Mouse (Mus musculus) heart, postnatal 10 days (tissue): ENCODE data around the gene Tmem33. TPM values are rescaled to one million over a fixed set of nuclear protein-coding genes. Genes with fewer than 3 reads are reported as not detected.

ENCODE experiments used
- DNase-seq, 2 experiments: peaks; one replicate each; pipeline ENCODE4 v3.0.0; 2021
- intact Hi-C: fragments of 180-260 bp; cut with DNase I; formaldehyde crosslinking; loops from one replicate; pipeline ENCODE4 v1.15.1; 2025
- total RNA-seq, 2 experiments: library from RNA; stranded (reverse); gene quantifications; 2 replicates each; pipeline ENCODE4 v1.2.3; 2021

Tmem33 gene
- 10 to 100 TPM; 40.1 to 46.0 TPM for total RNA-seq

- intact Hi-C loops, result loop anchor here (2.0 kb wide), 1 partner anchor 46 kb away; the partner anchor contains the start of gene Slc30a9
- peak; percentile 95 to 96 for DNase-seq
Measured at GRCm38 (mm10) chr5:67260531-67261371, at the start of gene Tmem33. Gene Tmem33, plus strand, starts transcription at chr5:67260565.

- intact Hi-C loops, result no loop called here
- DNase-seq, result no peak
Measured at GRCm38 (mm10) chr5:67213168-67213567, 47.2 kb upstream of the Tmem33 start.

GRCm38 (mm10) chr5:67215121-67216030 lies 45.0 kb upstream of the Tmem33 start:
- intact Hi-C loops, result no loop called here
- no peak for DNase-seq

GRCm38 (mm10) chr5:67216031-67216778 lies 44.2 kb upstream of the Tmem33 start:
- intact Hi-C loops, result no loop called here
- DNase-seq, result no peak

- intact Hi-C loops, result no loop called here
Measured at GRCm38 (mm10) chr5:67216779-67217095, 43.6 kb upstream of the Tmem33 start.

GRCm38 (mm10) chr5:67221901-67222300 lies 38.5 kb upstream of the Tmem33 start:
- intact Hi-C loops, result loop anchor here (2.0 kb wide), 1 partner anchor 123 kb away; the partner anchor contains the start of gene Phox2b
- no peak for DNase-seq

More at GRCm38 (mm10) chr5:67216779-67217095, 43.6 kb upstream of the Tmem33 start:
- no peak for DNase-seq

- peak in 1 of 2 experiments; percentile 16 for DNase-seq
- intact Hi-C loops, result loop anchor here (2.0 kb wide), 1 partner anchor 124 kb away; the partner anchor contains the start of gene Phox2b
Measured at GRCm38 (mm10) chr5:67222440-67223390, 37.6 kb upstream of the Tmem33 start.

GRCm38 (mm10) chr5:67223391-67224121 lies 36.8 kb upstream of the Tmem33 start:
- intact Hi-C loops, result loop anchor here (2.0 kb wide), 1 partner anchor 125 kb away; the partner anchor contains the start of gene Phox2b
- DNase-seq, result no peak

- no peak for DNase-seq
- intact Hi-C loops, result no loop called here
Measured at GRCm38 (mm10) chr5:67224122-67224502, 36.3 kb upstream of the Tmem33 start.

GRCm38 (mm10) chr5:67225758-67226157 lies 34.6 kb upstream of the Tmem33 start:
- no peak for DNase-seq
- intact Hi-C loops, result no loop called here

GRCm38 (mm10) chr5:67227261-67227660 lies 33.1 kb upstream of the Tmem33 start:
- no peak for DNase-seq
- intact Hi-C loops, result no loop called here

- intact Hi-C loops, result loop anchor here (2.0 kb wide), 1 partner anchor 133 kb away; no protein-coding TSS in a partner anchor
- DNase-seq, result no peak
Measured at GRCm38 (mm10) chr5:67227682-67228444, 32.5 kb upstream of the Tmem33 start.

GRCm38 (mm10) chr5:67234682-67235081 lies 25.7 kb upstream of the Tmem33 start:
- intact Hi-C loops, result loop anchor here (5.0 kb wide), 1 partner anchor 187 kb away; no protein-coding TSS in a partner anchor

GRCm38 (mm10) chr5:67235462-67235861 lies 24.9 kb upstream of the Tmem33 start:
- DNase-seq, result no peak
- intact Hi-C loops, result no loop called here

More at GRCm38 (mm10) chr5:67234682-67235081, 25.7 kb upstream of the Tmem33 start:
- no peak for DNase-seq

- DNase-seq, result no peak
- intact Hi-C loops, result no loop called here
Measured at GRCm38 (mm10) chr5:67236601-67237000, 23.8 kb upstream of the Tmem33 start.

- peak in 1 of 2 experiments; percentile 45 for DNase-seq
- intact Hi-C loops, result no loop called here
Measured at GRCm38 (mm10) chr5:67238303-67238702, 22.1 kb upstream of the Tmem33 start.

- no peak for DNase-seq
- intact Hi-C loops, result no loop called here
Measured at GRCm38 (mm10) chr5:67241713-67242112, 18.7 kb upstream of the Tmem33 start.

- intact Hi-C loops, result no loop called here
- DNase-seq, result no peak
Measured at GRCm38 (mm10) chr5:67243231-67243630, 17.1 kb upstream of the Tmem33 start.
